Mouse (Mus musculus) gastrocnemius, adult 18-20 months (tissue): ENCODE results near the gene Spats2. TPM values are rescaled to one million over a fixed set of nuclear protein-coding genes. Genes with fewer than 3 reads are reported as not detected.

Source experiments
- DNase-seq: peaks from one replicate; pipeline ENCODE4 v3.0.0; 2021; ENCODE audit warnings: low spot score
- microRNA-seq: library from miRNA; unstranded; fragments of <30 nt; microRNA quantifications from one replicate; pipeline ENCODE4 v1.2.0, GENCODE M21; 2021
- total RNA-seq, 2 experiments: library from RNA; stranded (reverse); gene quantifications; 2 replicates each; pipeline ENCODE4 v1.2.3; 2021

Spats2 gene
- total RNA-seq, 2 experiments from 2014 or later: 3.8 to 4.6 TPM

DNA sequence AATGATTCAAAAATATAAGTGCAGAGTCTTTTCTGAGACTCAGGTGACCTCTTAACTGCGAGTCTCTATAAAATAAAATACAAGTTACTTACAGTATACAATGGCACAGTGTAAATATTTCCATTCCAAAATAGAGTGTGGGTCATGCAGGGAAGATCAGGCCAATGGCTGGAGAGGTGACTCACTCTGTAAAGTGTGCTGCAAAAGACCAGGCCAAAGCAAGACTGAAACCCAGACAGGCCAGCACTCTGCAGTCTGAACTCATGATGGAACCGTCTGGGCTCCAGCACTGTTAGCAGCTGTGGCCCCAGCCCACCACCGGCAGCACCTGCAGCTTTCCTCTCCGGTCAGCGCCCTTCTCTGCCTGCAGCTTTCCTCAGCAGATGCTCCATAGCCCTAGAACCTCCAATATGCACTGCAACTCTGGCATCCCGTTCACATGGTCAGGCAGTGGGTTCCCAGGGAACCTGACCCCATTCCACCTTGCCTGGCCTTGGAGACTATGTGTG is 129.6 kb downstream of the Spats2 start:
- no peak for DNase-seq

DNA sequence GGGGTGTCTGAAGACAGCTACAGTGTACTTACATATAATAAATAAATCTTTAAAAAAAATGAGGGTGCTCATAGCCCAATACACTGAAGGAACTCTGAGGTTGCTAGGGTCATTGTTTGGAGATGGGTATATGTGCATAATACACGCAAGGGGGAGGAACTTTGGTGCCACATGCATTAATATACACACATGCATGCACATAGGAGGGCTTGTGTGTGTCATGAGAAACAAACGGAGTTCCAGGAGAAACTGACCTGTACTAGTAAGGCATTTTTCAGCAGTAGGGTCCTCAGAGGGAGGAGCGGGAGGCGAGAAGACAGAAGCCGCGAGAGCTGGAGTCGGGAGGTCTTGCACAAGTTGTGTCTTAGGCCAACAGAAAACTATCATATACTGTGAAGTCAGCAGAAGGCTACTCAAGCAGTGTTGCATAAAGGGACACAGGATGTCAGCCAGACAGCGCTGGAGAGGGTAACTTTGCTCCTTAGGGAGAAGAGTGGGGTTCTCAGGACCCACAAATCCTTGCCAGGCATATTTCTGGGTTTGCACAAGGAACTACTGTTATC is 133.5 kb downstream of the Spats2 start:
- no peak for DNase-seq

DNA sequence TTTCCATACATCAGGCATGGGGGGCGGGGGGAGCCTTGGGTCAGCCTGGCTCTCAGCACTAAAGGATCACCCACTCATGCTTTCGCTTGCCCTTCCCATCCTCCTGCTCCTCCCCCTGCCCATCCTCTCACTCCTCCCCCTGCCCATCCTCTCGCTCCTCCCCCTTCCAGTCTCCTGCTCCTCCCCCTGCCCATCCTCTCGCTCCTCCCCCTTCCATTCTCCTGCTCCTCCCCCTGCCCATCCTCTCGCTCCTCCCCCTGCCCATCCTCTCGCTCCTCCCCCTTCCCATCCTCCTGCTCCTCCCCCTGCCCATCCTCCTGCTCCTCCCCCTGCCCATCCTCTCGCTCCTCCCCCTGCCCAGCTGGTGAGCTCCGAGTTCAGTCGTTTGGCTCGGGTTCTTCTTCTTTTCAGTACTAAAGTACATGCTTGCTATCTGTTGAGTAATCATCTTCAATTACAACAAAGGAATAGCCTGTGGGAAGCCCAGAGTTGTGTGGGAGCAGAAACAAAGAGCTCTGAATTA is 134.1 kb downstream of the Spats2 start:
- peak; percentile 83 for DNase-seq

DNA sequence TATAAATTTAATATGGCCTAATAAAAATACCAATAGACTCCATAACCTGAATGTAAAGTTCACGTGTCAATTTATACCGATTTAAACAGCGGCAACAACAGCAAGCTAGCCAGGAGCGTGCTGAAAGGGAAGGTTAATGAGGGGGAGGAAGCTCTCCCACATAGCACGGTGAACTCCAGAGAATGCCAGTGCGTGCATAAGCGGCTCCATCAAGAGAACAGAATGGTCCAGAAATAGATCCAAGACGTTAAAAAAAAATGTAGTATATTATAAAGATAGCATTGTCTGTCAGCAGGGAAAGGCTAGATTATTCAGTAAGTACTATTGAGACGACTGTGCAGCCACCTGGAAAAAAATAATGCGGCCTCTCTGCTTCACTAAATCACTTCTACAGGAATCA is 137.0 kb downstream of the Spats2 start:
- no peak for DNase-seq

Small RNA genes within 50 kb of the gene (microRNA-seq; reads per million reads assigned to microRNA genes)
- not detected for gene Mir6960

Other genes with a start within 250 kb of the Spats2 start
- 1 to 10 TPM; 1.3 TPM for gene Rhebl1, start 231.4 kb upstream of the Spats2 start, total RNA-seq
- 1 to 10 TPM in 1 of 2 experiments, under 1 TPM in 1; 0.75 to 1.5 TPM for gene Dhh, start 227.4 kb upstream of the Spats2 start, total RNA-seq
- 1 to 10 TPM; 4.8 to 4.9 TPM for gene Lmbr1l, start 207.7 kb upstream of the Spats2 start, total RNA-seq
- gene Tuba1b, start 191.4 kb upstream of the Spats2 start, total RNA-seq: 10 to 100 TPM; 15.6 to 29.6 TPM
- gene Gm49450, start 172.4 kb upstream of the Spats2 start, total RNA-seq: not detected
- gene Tuba1a, start 172.2 kb upstream of the Spats2 start, total RNA-seq: 10 to 100 TPM; 17.9 to 38.6 TPM
- gene Tuba1c, start 96.0 kb upstream of the Spats2 start, total RNA-seq: 1 to 10 TPM; 5.4 to 9.9 TPM
- gene Prph, start 70.7 kb upstream of the Spats2 start, total RNA-seq: under 1 TPM; 0.43 to 0.88 TPM
- gene Troap, start 51.3 kb upstream of the Spats2 start, total RNA-seq: under 1 TPM in 1 of 2 experiments, not detected in 1; 0.21 TPM
- gene C1ql4, start 38.1 kb upstream of the Spats2 start, total RNA-seq: not detected
- under 1 TPM in 1 of 2 experiments, not detected in 1; 0.19 TPM for gene Dnajc22, start 32.7 kb upstream of the Spats2 start, total RNA-seq
- gene Kcnh3, start 98.9 kb downstream of the Spats2 start, total RNA-seq: not detected
- gene Mcrs1, start 126.0 kb downstream of the Spats2 start, total RNA-seq: 10 to 100 TPM; 22.1 to 25.2 TPM
- 10 to 100 TPM; 21.9 to 25.4 TPM for gene Prpf40b, start 169.2 kb downstream of the Spats2 start, total RNA-seq
- gene Fam186b, start 170.0 kb downstream of the Spats2 start, total RNA-seq: not detected
- 1 to 10 TPM; 4.2 to 7.7 TPM for gene Fmnl3, start 244.6 kb downstream of the Spats2 start, total RNA-seq